Mouse (Mus musculus): ENCODE results near the gene Pus7l. TPM values are rescaled to one million over a fixed set of nuclear protein-coding genes. Genes with fewer than 3 reads are reported as not detected.

Pus7l gene
- total RNA-seq, 2 experiments from 2014 or later = 4.0 to 4.4 TPM

DNA sequence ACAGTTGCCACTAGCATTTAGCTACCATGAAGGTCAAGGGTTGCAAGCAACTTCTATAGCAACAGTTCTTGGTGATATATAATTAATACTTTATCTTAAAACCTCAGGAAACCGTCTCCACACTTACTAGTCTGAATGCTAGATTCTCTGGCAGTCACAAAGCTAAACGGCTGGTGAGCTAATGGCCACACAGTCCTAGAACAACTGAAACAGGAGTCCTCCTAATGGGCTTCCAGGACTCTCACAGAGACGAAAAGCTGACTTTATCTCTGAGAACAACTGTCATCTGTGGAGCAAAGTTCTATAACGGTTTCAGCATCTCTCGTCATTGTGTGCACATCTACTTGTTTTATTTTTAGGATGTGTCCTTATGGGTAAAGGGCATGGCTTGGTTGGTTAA is 63.1 kb downstream of the Pus7l start:
- no peak for DNase-seq (ENCODE audit: low spot score in 2 of 2)
- intact Hi-C loops (cut with DNase I) = no loop called here

GRCm38 (mm10) chr15:94479513-94480136 is 63.7 kb downstream of the Pus7l start:
- no peak for DNase-seq (ENCODE audit: low spot score in 2 of 2)
- intact Hi-C loops (cut with DNase I) = no loop called here

GRCm38 (mm10) chr15:94478706-94479105 is 64.6 kb downstream of the Pus7l start:
- no peak for DNase-seq (ENCODE audit: low spot score in 2 of 2)

GRCm38 (mm10) chr15:94477287-94477686 is 66.1 kb downstream of the Pus7l start:
- DNase-seq (ENCODE audit: low spot score in 2 of 2) = no peak
- intact Hi-C loops (cut with DNase I) = no loop called here

More at GRCm38 (mm10) chr15:94478706-94479105, 64.6 kb downstream of the Pus7l start:
- intact Hi-C loops (cut with DNase I) = no loop called here

GRCm38 (mm10) chr15:94475975-94476374 is 67.4 kb downstream of the Pus7l start:
- intact Hi-C loops (cut with DNase I) = no loop called here
- DNase-seq (ENCODE audit: low spot score in 2 of 2) = no peak

Other genes starting within 250 kb of the Pus7l start
- gene Adamts20, start 78.1 kb downstream of the Pus7l start, total RNA-seq (2021) = 10 to 100 TPM in 1 of 2 experiments, 1 to 10 TPM in 1; 8.9 to 11.0 TPM
- gene Irak4, start 96 bp upstream of the Pus7l start, total RNA-seq (2021) = 1 to 10 TPM; 1.7 to 2.0 TPM
- 10 to 100 TPM; 37.3 to 39.8 TPM for gene Twf1, start 46.3 kb upstream of the Pus7l start, total RNA-seq (2021)
- 1 to 10 TPM; 8.0 to 8.4 TPM for gene Tmem117, start 85.7 kb upstream of the Pus7l start, total RNA-seq (2021)